Mouse (Mus musculus) hindbrain, embryonic 13.5 days (tissue): Measurements from ENCODE around the gene Socs5. TPM values are rescaled to one million over a fixed set of nuclear protein-coding genes. Genes with fewer than 3 reads are reported as not detected.

ENCODE experiments used
- ATAC-seq: fragments of 200-750 bp; cut with Nextera tagmentation; 2 replicates; pipeline ENCODE4 v1.8.0; 2017; ENCODE audit warnings: moderate TSS enrichment; ENCODE audit not compliant: low FRiP score
- H3K27ac ChIP-seq: fragments of 300-500 bp; sonication (generic); 2 replicates; pipeline ENCODE4 v1.5.1; 2015; ENCODE audit warnings: inconsistent platforms, mild to moderate bottlenecking, moderate library complexity
- H3K27me3 ChIP-seq: fragments of 300-500 bp; sonication (generic); 2 replicates; pipeline ENCODE4 v1.6.1; 2015; ENCODE audit warnings: mild to moderate bottlenecking, inconsistent platforms
- H3K36me3 ChIP-seq: fragments of 300-500 bp; sonication (generic); 2 replicates; pipeline ENCODE4 v1.6.1; 2015; ENCODE audit warnings: mild to moderate bottlenecking, inconsistent platforms
- H3K4me1 ChIP-seq: fragments of 300-500 bp; sonication (generic); replicated peaks from 2 replicates; pipeline ENCODE4 v1.6.1; 2015; ENCODE audit warnings: inconsistent platforms
- H3K4me2 ChIP-seq: fragments of 300-500 bp; sonication (generic); 2 replicates; pipeline ENCODE4 v1.6.1; 2015; ENCODE audit warnings: inconsistent platforms, mild to moderate bottlenecking, moderate library complexity
- H3K4me3 ChIP-seq: fragments of 300-500 bp; sonication (generic); 2 replicates; pipeline ENCODE4 v1.5.1; 2015; ENCODE audit warnings: mild to moderate bottlenecking, inconsistent platforms
- H3K9ac ChIP-seq: fragments of 300-500 bp; sonication (generic); 2 replicates; pipeline ENCODE4 v1.6.1; 2015; ENCODE audit warnings: mild to moderate bottlenecking, inconsistent platforms
- H3K9me3 ChIP-seq: fragments of 300-500 bp; sonication (generic); 2 replicates; pipeline ENCODE4 v1.6.1; 2016; ENCODE audit warnings: inconsistent platforms
- WGBS: fragments of 180-500 bp; shearing (Covaris S2); methylation state at CpG from one replicate; pipeline ENCODE4 v1.1.7; 2015; 5-methylcytosine and 5-hydroxymethylcytosine counted together
- polyA plus RNA-seq: library from polyadenylated mRNA; unstranded; fragments of >200 nt; fragmentation: Nextera tagmentation; extraction: Ambion mirVana; gene quantifications from 2 replicates; pipeline ENCODE4 v1.2.1, GENCODE M21; 2015

Gene Socs5
- polyA plus RNA-seq, 1 experiment from 2014 or later = 13.3 TPM

DNA sequence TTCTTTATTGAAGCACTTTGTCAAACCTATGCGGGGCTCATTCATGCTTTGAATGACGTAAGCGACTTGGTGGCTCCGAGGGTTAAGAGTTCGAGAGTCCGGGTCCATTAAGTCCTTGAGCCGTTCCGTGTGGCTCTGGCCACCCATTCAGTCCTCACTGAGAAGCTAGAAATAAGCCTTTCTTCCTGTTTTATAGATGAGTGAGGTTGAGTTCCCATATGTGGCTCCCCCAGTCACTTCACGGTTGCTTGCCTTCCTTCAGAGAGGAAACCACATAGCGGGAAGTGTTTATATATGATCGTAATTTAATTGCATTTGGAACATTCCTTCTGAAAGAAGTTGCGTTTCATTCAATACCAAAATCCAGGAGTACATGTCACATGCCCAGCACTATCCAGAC is 42.3 kb downstream of the Socs5 start:
- H3K9me3 ChIP-seq = peaks cover 4% of the 10 kb centered on the region; the same call in 1 of the 2 replicates
- H3K27ac ChIP-seq = no peak overlapping the region
- no peak overlapping the region for H3K4me2 ChIP-seq
- no peaks in the 10 kb centered on the region for H3K27me3 ChIP-seq
- H3K4me3 ChIP-seq = no peak overlapping the region
- no peaks in the 10 kb centered on the region for H3K36me3 ChIP-seq
- 91% methylated on average over 12 of the region's 12 CpGs for WGBS
- ATAC-seq = no peak
- H3K9ac ChIP-seq = no peak overlapping the region
- H3K4me1 ChIP-seq = no peaks in the 10 kb centered on the region

DNA sequence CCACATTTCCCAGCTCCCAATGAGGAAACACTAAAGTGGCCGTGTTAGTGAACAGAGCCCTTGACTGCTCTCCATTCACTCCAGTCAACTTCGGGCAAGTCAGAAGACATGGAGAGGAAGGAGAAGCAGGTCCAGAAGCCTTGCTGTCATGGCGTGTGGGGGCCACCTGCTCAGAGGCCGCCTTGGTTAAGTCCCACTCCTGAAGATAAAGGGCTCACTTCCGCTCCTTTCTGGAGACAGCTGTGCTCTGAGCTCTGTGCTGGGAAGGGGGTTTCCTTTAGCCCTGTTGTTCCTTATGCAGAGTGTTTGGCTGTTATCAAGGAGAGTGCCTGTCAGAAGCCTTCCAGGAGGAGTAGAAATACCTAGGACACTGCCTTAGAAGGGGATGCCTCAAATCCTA is 45.5 kb downstream of the Socs5 start:
- Histone ChIP-seq H3K4me2 (no peak overlapping the region), H3K9ac (no peak overlapping the region), H3K4me3 (no peak overlapping the region), H3K27ac (no peak overlapping the region), H3K36me3 (no peaks in the 10 kb centered on the region), H3K9me3 (no peaks in the 10 kb centered on the region), H3K27me3 (no peaks in the 10 kb centered on the region), H3K4me1 (no peaks in the 10 kb centered on the region)
- 66% methylated on average over 5 of the region's 5 CpGs for WGBS
- no peak for ATAC-seq

DNA sequence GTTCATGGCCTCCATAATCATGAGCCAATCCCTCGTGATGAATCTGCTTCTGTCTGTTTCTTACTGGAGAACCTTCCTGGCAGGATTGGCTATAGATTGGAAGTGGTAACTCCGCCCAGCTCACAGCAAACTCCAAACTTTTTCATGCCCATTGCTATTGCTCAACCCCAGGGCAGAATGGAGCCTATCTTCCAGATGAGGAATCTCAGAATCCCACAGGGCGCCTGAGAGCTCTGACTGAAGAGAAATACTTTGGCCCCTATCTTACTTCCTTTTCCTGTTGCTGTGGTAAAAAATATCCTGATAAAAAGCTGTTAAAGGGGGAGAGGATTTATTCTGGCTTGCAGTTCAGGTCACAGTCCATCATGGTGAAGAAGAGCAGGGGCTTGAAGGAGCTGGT is 48.2 kb downstream of the Socs5 start:
- Histone ChIP-seq H3K27me3 (no peaks in the 10 kb centered on the region), H3K4me1 (no peaks in the 10 kb centered on the region), H3K27ac (no peak overlapping the region), H3K9ac (no peak overlapping the region), H3K4me3 (no peak overlapping the region), H3K36me3 (no peaks in the 10 kb centered on the region), H3K4me2 (no peak overlapping the region), H3K9me3 (no peaks in the 10 kb centered on the region)
- 79% methylated on average over 3 of the region's 3 CpGs for WGBS
- ATAC-seq = no peak

DNA sequence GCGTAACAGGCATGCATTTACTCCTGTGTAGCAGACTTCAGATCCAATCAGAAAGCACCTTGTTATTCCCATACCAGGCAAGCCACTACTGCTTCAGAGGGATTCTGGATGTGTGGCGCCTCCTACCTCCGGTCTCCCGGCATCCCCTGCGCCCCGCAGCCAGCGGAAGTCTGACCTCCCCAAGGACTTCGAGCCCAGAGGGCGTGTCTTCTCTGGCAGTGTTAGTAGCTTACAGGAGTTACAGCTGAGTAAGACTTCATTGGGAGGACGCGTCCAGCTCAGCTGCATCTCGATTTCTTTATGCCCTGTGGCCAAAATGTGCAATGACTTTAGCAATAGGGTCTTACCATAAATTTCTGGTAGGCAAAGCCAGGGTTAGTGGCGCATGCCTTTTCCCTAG is 50.3 kb downstream of the Socs5 start:
- Histone ChIP-seq H3K27ac (no peak overlapping the region), H3K9ac (no peak overlapping the region), H3K4me2 (no peak overlapping the region), H3K27me3 (no peaks in the 10 kb centered on the region), H3K4me1 (no peaks in the 10 kb centered on the region), H3K36me3 (no peaks in the 10 kb centered on the region), H3K9me3 (no peaks in the 10 kb centered on the region), H3K4me3 (no peak overlapping the region)
- 68% methylated on average over 13 of the region's 13 CpGs for WGBS
- no peak for ATAC-seq

DNA sequence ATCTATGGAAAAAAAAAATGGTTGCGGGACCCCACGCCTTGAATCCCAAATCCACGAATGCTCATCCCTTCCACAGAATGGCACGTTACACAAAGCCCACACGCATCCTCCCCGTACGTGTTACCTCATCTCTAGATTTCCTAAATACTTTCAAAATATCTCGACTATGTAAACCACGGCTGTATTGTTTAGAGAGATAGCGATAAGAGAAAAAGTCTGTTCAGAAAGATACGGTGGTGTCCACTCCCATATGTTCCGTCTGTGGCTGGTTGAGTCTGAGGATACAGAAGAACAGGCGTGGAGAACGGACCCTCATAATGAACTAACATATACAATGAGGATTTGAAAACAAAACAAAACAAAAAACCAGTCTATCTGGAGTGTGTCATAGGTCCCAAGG is 51.1 kb downstream of the Socs5 start:
- WGBS = 95% methylated on average over 14 of the region's 14 CpGs
- Histone ChIP-seq H3K27me3 (no peaks in the 10 kb centered on the region), H3K9me3 (no peaks in the 10 kb centered on the region), H3K36me3 (no peaks in the 10 kb centered on the region), H3K4me1 (no peaks in the 10 kb centered on the region), H3K27ac (no peak overlapping the region), H3K4me2 (no peak overlapping the region), H3K4me3 (no peak overlapping the region), H3K9ac (no peak overlapping the region)
- no peak for ATAC-seq

DNA sequence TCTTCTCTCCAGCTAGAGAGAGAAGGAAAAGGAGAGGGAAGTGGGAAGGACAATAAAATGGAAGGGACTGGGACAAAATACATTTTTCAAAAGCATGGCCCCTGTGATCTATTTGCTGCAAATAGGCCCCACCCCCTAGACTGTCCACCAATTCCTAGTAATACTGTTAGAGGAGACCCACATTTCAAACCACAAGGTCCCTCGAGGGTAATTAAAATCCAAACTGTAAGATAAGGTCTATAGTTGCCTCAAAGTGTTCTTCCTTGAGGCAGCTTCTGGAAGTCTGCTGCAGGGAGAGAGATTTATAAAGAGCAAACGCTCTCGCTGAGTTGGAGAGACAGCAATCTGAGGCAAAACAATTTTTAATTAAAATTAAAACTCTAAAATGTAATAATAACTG is 52.8 kb downstream of the Socs5 start:
- Histone ChIP-seq H3K4me1 (no peaks in the 10 kb centered on the region), H3K4me2 (no peak overlapping the region), H3K27me3 (no peaks in the 10 kb centered on the region), H3K4me3 (no peak overlapping the region), H3K9me3 (no peaks in the 10 kb centered on the region), H3K36me3 (no peaks in the 10 kb centered on the region), H3K27ac (no peak overlapping the region), H3K9ac (no peak overlapping the region)
- ATAC-seq = no peak
- 87% methylated on average over 3 of the region's 3 CpGs for WGBS

DNA sequence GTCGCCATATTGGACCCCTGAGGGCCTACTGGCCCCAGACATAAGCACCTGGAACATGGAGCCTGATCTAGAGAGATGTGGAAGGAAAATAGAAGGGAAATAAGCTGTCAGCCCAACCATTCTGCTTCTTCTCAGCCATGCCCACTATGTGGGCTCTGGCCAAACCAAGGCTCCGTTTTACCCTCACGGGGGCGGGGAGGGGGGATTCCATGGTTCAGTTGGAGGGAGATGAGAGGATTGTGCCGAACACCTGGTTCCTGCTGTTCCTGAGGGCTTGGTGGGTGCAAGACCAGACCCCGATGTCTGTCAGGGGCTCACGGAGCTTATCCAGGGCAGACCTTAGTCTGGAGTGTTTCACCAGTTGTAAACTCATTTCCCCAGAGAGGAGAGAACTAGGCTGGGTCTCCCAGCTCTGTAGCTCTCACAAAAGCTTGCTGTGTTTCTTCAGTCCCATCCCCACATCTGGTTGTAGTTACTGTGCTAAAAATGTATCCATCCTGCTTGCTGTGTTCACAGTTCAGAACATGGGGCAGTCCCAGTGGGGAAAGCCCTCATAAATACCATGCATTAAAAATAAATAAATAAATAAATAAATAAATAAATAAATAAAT is 56.9 kb downstream of the Socs5 start:
- Histone ChIP-seq H3K4me2 (no peak overlapping the region), H3K27me3 (no peaks in the 10 kb centered on the region), H3K36me3 (no peaks in the 10 kb centered on the region), H3K27ac (no peak overlapping the region), H3K4me3 (no peak overlapping the region), H3K4me1 (0 out of 2 replicates have a peak, but pooled peaks cover 3% of the 10 kb centered on the region), H3K9me3 (no peaks in the 10 kb centered on the region), H3K9ac (no peak overlapping the region)
- WGBS = 84% methylated on average over 7 of the region's 7 CpGs
- no peak for ATAC-seq

DNA sequence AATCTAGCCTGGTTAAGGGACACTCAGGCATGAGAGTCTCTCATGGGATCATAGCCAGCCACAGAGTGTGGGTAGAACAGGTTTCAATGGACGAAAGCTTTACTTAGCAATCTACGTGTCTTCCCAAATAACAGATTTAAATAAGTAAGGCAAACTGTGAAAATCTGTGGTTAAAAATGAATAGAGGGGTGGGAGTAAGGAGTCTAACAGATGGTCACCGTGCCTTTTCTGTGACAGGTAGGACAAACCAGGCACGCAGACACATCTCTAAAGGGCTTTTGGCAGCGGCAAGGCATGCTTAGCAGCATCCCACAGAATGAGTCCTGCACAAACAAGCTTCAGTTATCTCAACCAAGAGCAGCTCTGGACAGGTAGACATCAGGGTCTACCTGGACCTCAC is 59.9 kb downstream of the Socs5 start:
- H3K9ac ChIP-seq = no peak overlapping the region
- H3K36me3 ChIP-seq = no peaks in the 10 kb centered on the region
- H3K4me1 ChIP-seq = 0 out of 2 replicates have a peak, but pooled peaks cover 3% of the 10 kb centered on the region
- no peak overlapping the region for H3K27ac ChIP-seq
- H3K9me3 ChIP-seq = no peaks in the 10 kb centered on the region
- no peak overlapping the region for H3K4me2 ChIP-seq
- H3K27me3 ChIP-seq = no peaks in the 10 kb centered on the region
- no peak for ATAC-seq
- no peak overlapping the region for H3K4me3 ChIP-seq
- 92% methylated on average over 5 of the region's 5 CpGs for WGBS

DNA sequence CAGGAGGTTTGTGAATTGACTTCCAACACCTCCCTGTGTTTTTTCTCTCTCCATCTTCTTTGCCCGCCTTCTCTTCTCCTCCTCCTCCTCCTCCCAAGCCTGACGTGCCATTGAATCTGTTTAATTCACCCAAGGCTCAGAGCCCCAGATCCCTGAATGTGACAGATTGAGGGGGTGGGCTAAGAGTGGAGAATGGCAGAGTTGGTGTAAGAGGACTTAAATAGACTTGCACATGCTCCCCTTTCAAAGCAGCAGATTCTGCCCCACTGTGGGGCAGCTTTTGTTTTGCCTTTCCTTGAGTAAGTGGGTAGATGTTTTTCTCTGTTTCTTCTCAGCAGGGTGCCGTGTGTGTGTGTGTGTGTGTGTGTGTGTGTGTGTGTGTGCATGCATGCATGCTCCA is 61.6 kb downstream of the Socs5 start:
- Histone ChIP-seq H3K4me1 (0 out of 2 replicates have a peak, but pooled peaks cover 3% of the 10 kb centered on the region), H3K4me3 (no peak overlapping the region), H3K27me3 (no peaks in the 10 kb centered on the region), H3K4me2 (no peak overlapping the region), H3K9me3 (0 out of 2 replicates have a peak, but pooled peaks cover 8% of the 10 kb centered on the region), H3K9ac (no peak overlapping the region), H3K27ac (no peak overlapping the region), H3K36me3 (no peaks in the 10 kb centered on the region)
- ATAC-seq = no peak
- 29% methylated on average over 3 of the region's 3 CpGs for WGBS

DNA sequence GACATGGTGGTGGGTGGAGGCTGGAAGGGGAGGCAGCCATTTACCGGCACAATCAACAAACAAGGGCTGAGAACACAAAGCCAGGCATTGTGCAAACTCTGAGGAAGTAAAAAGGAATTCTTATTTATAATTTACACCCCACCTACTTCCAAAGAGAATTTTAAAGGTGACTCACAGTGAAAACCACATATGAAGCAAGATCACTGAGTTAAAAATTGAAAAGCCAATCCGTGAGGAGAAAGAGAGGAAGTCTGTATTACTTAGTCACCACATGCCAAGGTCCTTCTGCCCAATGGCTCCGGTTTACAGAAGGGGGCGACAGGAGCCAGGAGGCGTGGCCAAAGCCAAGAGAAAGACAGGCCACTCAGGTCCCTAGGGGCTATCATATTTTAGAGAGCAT is 62.9 kb downstream of the Socs5 start:
- H3K4me3 ChIP-seq = no peak overlapping the region
- 0 out of 2 replicates have a peak, but pooled peaks cover 8% of the 10 kb centered on the region for H3K9me3 ChIP-seq
- 0 out of 2 replicates have a peak, but pooled peaks cover 3% of the 10 kb centered on the region for H3K4me1 ChIP-seq
- 64% methylated on average over 5 of the region's 5 CpGs for WGBS
- no peak for ATAC-seq
- H3K27ac ChIP-seq = no peak overlapping the region
- H3K27me3 ChIP-seq = no peaks in the 10 kb centered on the region
- no peak overlapping the region for H3K4me2 ChIP-seq
- no peaks in the 10 kb centered on the region for H3K36me3 ChIP-seq
- no peak overlapping the region for H3K9ac ChIP-seq

DNA sequence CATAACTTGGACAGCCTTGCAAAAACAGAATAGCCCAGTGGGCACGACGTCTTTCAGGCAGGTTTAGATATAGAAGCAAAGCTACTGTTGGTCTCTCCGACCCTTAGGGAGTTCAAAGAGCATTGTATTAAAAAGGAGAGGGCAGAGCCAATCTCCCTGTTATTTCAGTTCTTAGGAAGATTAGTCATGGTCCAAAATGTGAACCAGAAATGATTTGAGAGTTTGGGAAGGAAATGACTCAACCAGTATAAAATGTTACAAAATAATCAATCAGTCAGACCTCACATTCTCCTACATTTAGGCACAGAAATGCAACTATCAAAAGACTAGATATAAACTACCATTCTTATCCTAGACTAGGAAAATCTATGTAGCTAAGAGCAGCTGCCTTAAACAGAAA is 64.6 kb downstream of the Socs5 start:
- no peak for ATAC-seq
- H3K4me1 ChIP-seq = 0 out of 2 replicates have a peak, but pooled peaks cover 5% of the 10 kb centered on the region
- no peak overlapping the region for H3K9ac ChIP-seq
- no peak overlapping the region for H3K27ac ChIP-seq
- WGBS = 73% methylated on average over 3 of the region's 3 CpGs
- H3K36me3 ChIP-seq = no peaks in the 10 kb centered on the region
- H3K4me2 ChIP-seq = no peak overlapping the region
- 0 out of 2 replicates have a peak, but pooled peaks cover 8% of the 10 kb centered on the region for H3K9me3 ChIP-seq
- no peaks in the 10 kb centered on the region for H3K27me3 ChIP-seq
- no peak overlapping the region for H3K4me3 ChIP-seq

DNA sequence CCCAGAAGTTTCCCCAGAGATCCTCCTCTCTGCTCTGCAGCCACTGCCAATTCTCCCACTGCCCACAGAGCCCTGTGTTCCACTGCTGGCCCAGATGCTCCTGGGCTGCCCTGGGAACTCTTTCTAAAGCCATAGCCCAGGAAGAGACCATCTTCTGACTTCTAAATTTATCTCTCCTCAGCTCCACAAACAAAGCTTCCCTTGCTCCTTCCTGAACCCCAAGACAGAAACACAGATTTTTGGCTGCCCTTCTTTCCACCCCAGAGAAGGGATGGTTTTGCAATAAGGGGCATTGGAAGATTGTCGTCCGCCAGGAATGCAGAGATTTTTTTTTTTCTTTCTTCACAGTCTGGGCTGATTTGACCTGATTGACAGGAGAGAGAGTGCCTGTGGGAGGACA is 66.5 kb downstream of the Socs5 start:
- 88% methylated on average over 2 of the region's 2 CpGs for WGBS
- Histone ChIP-seq H3K4me3 (no peak overlapping the region), H3K27ac (no peak overlapping the region), H3K9me3 (0 out of 2 replicates have a peak, but pooled peaks cover 8% of the 10 kb centered on the region), H3K9ac (no peak overlapping the region), H3K27me3 (no peaks in the 10 kb centered on the region), H3K4me2 (no peak overlapping the region), H3K36me3 (no peaks in the 10 kb centered on the region), H3K4me1 (peaks cover 13% of the 10 kb centered on the region)
- ATAC-seq = no peak

DNA sequence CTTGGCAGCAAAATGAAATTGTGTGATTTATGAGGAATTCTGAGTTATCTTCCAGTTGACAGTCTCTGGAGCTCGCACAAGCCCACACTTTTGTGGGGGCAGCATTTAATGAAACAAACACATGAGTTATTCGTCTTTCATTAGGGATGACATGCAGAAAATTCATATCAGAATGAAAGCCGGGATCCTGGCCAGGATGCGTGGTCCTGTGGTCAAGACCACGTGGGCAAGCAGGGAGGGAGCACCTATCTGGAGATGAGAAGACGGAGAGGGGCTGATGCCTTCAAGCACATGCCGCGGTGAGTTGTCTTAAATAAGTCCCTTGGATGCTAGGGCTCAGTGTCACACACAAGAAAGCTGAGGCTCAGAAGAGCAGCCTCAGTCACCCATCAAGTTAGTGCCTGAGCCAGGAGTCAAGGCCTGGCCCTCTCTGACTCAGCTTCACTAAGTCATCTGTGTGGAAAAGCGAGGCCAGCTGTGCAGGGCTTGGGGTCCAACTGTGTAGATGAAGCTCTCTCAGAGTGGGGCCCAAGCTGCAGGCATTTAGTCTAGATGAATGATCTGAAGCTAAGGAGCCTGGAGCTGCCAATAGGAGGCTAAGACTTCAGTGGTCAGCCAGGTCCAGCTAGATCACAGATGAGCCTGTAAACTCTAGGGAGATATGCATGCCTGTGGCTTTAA is 67.3 kb downstream of the Socs5 start:
- H3K27me3 ChIP-seq = no peaks in the 10 kb centered on the region
- ATAC-seq = no peak
- no peak overlapping the region for H3K27ac ChIP-seq
- no peak overlapping the region for H3K4me3 ChIP-seq
- WGBS = 92% methylated on average over 9 of the region's 9 CpGs
- H3K4me1 ChIP-seq = peaks cover 16% of the 10 kb centered on the region
- H3K9me3 ChIP-seq = 0 out of 2 replicates have a peak, but pooled peaks cover 8% of the 10 kb centered on the region
- H3K4me2 ChIP-seq = no peak overlapping the region
- H3K9ac ChIP-seq = no peak overlapping the region
- H3K36me3 ChIP-seq = no peaks in the 10 kb centered on the region
